Mouse (Mus musculus): ENCODE results near the gene Cish.

Cish gene

GRCm38 (mm10) chr9:107296016-107296040, at the start of gene Cish:
Gene Cish (plus strand): TSS chr9:107296026.
- DNase-seq (ENCODE audit: low spot score), result no peak

GRCm38 (mm10) chr9:107246170-107246569, 49.7 kb upstream of the Cish start:
- DNase-seq (ENCODE audit: low spot score), result no peak

- no peak for DNase-seq (ENCODE audit: low spot score)
Observed at GRCm38 (mm10) chr9:107249154-107249553, 46.7 kb upstream of the Cish start.

GRCm38 (mm10) chr9:107250416-107251337, 45.1 kb upstream of the Cish start:
- no peak for DNase-seq (ENCODE audit: low spot score)

- DNase-seq (ENCODE audit: low spot score), result no peak
Observed at GRCm38 (mm10) chr9:107252164-107252563, 43.7 kb upstream of the Cish start.

GRCm38 (mm10) chr9:107254476-107254875, 41.4 kb upstream of the Cish start:
- DNase-seq (ENCODE audit: low spot score), result no peak

GRCm38 (mm10) chr9:107254925-107255324, 40.9 kb upstream of the Cish start:
- no peak for DNase-seq (ENCODE audit: low spot score)

GRCm38 (mm10) chr9:107255596-107255995, 40.2 kb upstream of the Cish start:
- no peak for DNase-seq (ENCODE audit: low spot score)

GRCm38 (mm10) chr9:107259571-107259970, 36.3 kb upstream of the Cish start:
- no peak for DNase-seq (ENCODE audit: low spot score)

GRCm38 (mm10) chr9:107260429-107260828, 35.4 kb upstream of the Cish start:
- DNase-seq (ENCODE audit: low spot score), result no peak

DNA sequence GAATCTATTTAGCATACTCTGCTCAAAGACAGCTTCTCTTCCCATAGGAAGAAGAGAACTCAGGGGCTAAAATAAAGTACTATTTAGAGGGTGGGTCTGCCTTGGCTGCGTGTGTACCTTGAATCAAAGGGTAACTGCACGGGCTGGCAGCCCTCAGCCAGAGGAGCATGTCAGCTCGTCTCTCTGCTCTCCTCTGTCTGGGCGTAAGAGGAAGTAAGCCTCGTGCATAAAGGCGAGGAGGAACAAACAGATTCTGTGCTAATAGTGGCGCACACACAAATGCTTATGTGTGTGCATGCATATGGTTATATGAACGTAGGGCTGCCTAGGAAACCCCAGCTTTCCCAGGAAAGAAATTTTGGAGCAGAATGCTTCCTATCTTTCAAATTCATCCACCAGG, 35.0 kb upstream of the Cish start:
- DNase-seq (ENCODE audit: low spot score), result no peak

DNA sequence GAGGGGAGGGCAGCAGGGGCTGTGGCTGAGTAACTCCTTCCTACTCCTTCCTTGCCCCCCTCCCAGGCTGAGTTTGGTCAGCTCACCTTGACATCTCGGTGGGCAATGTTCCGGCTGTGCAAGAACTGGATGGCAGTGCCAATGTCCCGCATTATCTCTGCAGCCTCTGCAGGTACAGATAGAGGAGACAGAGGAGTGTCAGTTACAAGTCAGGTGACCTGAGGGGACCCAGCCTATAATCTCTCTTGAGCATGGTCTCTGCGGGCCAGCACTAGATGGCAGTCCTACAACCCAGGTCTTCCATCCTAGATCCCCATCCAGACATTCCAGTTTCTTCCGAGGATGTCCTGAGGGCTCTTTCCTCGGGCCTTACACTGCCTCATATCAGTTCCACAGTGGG, 34.0 kb upstream of the Cish start:
- DNase-seq (ENCODE audit: low spot score), result no peak

DNA sequence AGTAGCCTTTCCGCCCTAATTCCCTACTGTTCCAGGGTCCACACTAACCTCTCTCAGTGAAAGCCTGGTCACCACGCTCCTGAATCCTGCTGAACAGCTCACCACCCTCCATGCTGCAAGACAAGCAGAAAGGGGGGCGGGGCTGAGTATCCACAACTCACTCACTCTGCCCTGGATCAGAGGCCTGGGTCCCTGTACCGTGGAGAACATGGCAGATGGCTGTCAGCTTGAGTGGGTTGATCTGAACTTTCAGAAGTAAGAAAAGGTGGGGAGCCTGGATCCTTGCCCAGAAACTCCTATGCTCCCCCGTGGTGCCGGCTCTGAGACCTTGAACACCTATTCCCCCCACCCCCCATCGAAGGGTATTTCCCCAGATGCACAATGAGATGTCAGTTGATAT, 33.5 kb upstream of the Cish start:
- DNase-seq (ENCODE audit: low spot score), result no peak

DNA sequence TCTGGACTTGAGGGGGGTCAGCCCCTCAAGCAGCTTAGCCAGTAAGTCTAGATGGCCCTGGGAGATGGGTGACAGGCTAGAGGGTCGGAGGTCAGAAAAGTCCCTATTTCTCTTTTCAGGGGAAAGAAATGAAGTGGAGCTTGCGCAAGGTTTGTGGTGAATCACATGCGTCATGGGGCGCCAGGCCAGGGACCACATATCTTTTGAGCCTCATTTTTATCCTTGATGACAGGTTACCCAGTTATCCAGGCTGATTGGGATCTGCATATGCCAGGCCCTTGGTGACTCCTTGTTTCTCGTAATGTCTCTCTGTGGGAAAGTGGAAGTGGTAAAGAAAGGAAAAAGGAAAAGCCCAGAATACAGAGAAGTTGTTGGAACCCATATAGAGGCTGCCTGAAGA, 31.9 kb upstream of the Cish start:
- no peak for DNase-seq (ENCODE audit: low spot score)

DNA sequence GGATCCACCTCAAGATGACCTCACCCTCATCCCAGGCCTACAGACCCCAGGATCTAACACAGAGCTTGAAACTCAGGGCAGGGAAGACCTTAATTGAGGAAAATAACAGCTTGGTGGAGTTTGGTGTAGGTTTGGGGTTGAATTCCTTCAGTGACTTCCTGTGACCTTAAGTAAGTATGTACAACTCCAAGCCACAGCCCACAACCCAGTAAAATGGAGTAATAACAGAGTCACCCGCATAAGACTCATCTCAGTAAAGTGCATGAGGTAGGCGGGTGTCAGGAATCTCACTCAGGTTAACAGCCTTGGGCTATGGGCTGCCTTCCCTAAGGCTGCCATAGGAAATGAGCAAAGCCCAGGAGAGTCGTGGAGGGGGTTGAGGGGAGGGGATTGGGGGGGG, 31.1 kb upstream of the Cish start:
- no peak for DNase-seq (ENCODE audit: low spot score)

DNA sequence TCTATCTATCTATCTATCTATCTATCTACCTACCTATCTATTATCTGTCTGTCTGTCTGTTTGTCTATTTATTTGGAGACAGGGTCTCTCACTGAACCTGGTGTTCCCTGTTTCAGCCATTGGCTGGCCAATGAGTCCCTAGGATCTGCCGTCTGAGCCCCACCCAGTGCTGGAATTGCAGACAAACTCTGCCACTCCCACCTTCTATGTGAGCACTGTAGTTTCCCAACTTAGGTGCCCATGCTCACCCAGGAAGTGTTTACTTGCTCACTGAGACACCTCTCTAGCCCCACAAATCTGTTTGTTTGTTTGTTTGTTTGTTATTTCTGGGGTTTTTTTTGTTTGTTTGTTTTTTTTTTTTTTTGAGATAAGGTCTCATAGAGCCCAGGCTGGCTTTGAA, 28.8 kb upstream of the Cish start:
- DNase-seq (ENCODE audit: low spot score), result no peak

DNA sequence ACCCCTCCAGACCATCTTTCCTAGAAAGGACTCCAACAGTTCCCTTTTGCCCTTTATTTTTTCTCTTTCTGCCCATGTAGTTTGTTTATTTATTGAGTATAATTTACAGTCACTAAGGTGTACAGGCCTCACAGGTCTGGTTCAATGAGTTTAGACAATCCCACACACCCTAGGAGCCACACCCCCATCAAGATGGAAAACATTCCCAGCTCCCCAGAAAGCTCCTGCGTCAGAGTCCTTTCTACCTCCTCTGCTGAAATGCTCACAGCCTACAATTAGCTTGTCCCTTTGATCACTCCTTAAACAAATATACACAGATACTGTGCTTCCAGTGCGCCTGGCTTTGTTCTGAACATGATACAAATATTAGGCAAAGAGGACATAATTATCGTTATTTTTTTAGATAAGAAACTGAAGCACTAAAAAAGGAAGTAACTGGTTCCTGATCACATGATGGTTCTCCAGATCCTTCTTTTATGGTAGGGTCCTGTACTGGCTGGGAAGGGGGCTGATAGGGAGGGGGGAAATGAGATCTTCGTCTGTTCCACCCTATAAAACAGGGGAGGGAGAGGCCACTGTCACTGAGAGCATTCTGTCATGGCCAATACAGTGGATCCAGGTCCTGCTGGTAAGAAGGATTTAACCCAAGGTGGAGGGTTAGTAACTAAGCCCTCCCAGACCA, 28.0 kb upstream of the Cish start:
- DNase-seq (ENCODE audit: low spot score), result no peak

GRCm38 (mm10) chr9:107269772-107270171, 26.1 kb upstream of the Cish start:
- DNase-seq (ENCODE audit: low spot score), result no peak

GRCm38 (mm10) chr9:107271177-107271938, 24.5 kb upstream of the Cish start:
- DNase-seq (ENCODE audit: low spot score), result no peak

- DNase-seq (ENCODE audit: low spot score), result no peak
Observed at GRCm38 (mm10) chr9:107272284-107272683, 23.5 kb upstream of the Cish start.

DNA sequence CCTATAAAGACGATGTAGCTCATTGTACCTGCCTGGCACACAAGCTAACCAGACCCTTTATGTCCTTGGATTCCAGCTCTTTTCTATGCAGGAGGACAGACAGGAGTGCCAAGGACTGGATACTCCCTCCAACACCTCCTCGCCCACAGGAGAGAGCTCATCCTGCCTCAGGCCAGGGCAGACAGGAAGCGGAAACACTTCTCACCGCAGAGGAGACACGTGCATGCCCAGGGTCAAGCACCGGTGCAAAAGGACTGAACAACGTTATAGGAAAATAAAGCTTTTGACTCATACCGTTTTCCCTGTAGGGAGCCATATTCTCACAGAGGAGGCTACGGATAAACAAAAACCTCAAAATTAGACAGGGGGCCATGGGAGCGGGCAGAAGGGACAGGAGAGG, 22.6 kb upstream of the Cish start:
- no peak for DNase-seq (ENCODE audit: low spot score)

GRCm38 (mm10) chr9:107274751-107275150, 21.1 kb upstream of the Cish start:
- DNase-seq (ENCODE audit: low spot score), result no peak

DNA sequence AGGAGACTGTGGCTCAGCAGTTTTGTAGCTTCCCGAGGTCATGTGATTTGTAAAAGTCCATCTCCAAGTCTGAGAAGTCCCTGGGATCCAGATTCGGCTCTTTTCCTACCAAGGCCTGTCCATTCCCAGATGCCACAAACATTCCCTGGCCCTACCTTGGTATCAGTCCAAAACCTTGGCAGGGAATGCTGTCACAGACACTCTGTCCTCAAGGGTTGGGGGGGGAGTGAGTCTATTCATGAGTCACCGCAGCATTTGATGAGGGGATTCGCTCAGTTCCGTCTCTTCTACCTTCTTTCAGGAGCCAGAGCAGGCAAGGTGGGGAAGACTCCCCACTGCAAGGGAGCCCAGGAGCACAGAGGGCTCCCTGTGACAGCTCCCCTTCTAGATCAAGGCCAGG, 20.1 kb upstream of the Cish start:
- no peak for DNase-seq (ENCODE audit: low spot score)

- no peak for DNase-seq (ENCODE audit: low spot score)
Observed at GRCm38 (mm10) chr9:107277603-107278002, 18.2 kb upstream of the Cish start.
